Mouse (Mus musculus) myocyte (in vitro differentiated cells): ENCODE data around the gene Atf6. TPM values are rescaled to one million over a fixed set of nuclear protein-coding genes. Genes with fewer than 3 reads are reported as not detected.

Experiments
- H3K27me3 ChIP-seq: one replicate; pipeline ENCODE4 v1.6.1; 2011; ENCODE audit not compliant: control insufficient read depth, insufficient read depth, insufficient read length
- H3K36me3 ChIP-seq: one replicate; pipeline ENCODE4 v1.6.1; 2011; ENCODE audit not compliant: control insufficient read depth, insufficient read depth
- H3K4me2 ChIP-seq: one replicate; pipeline ENCODE4 v1.6.1; 2011; ENCODE audit warnings: low read depth, control low read depth
- H3K4me3 ChIP-seq: one replicate; pipeline ENCODE4 v1.5.1; 2011; ENCODE audit warnings: mild to moderate bottlenecking, control low read depth, moderate library complexity
- H3K79me2 ChIP-seq: one replicate; pipeline ENCODE4 v1.6.1; 2011; ENCODE audit not compliant: control insufficient read depth, insufficient read depth
- H3ac ChIP-seq: one replicate; pipeline ENCODE4 v1.6.1; 2011; ENCODE audit not compliant: control insufficient read depth, insufficient read length
- CEBPB ChIP-seq: IDR thresholded peaks from 2 replicates; pipeline ENCODE4 v1.6.1; 2011; ENCODE audit warnings: mild to moderate bottlenecking, moderate library complexity; ENCODE audit not compliant: poor library complexity, insufficient read depth, severe bottlenecking
- E2F4 ChIP-seq: IDR thresholded peaks from one replicate; pipeline ENCODE4 v1.6.1; 2011; ENCODE audit warnings: mild to moderate bottlenecking, control low read depth, moderate library complexity; ENCODE audit not compliant: insufficient read depth
- MAX ChIP-seq: IDR thresholded peaks from one replicate; pipeline ENCODE4 v1.6.1; 2011; ENCODE audit warnings: low read depth, mild to moderate bottlenecking, control low read depth
- MYOD1 ChIP-seq, 3 experiments: IDR thresholded peaks; one replicate each; pipeline ENCODE4 v1.6.1; 2011; ENCODE audit warnings: control low read depth in 2 of 3, low read depth in 2 of 3, mild to moderate bottlenecking in 2 of 3, moderate library complexity in 1 of 3; ENCODE audit not compliant: insufficient read length in 2 of 3, control insufficient read depth in 1 of 3
- MYOG ChIP-seq, 3 experiments: IDR thresholded peaks; one replicate each; pipeline ENCODE4 v1.6.1; 2011; ENCODE audit warnings: control low read depth in 2 of 3, low read depth in 2 of 3, mild to moderate bottlenecking in 2 of 3; ENCODE audit not compliant: insufficient read length in 2 of 3, control insufficient read depth in 1 of 3, insufficient read depth in 1 of 3
- POLR2A ChIP-seq: IDR thresholded peaks from one replicate; pipeline ENCODE4 v1.6.1; 2011; ENCODE audit warnings: low read depth, mild to moderate bottlenecking, control low read depth, moderate library complexity; ENCODE audit not compliant: insufficient read length
- POLR2AphosphoS2 ChIP-seq: IDR thresholded peaks from one replicate; pipeline ENCODE4 v1.6.1; 2011; ENCODE audit warnings: low read depth, control low read depth; ENCODE audit not compliant: insufficient read length
- REST ChIP-seq: IDR thresholded peaks from one replicate; pipeline ENCODE4 v1.6.1; 2011; ENCODE audit warnings: mild to moderate bottlenecking, control low read depth, moderate library complexity; ENCODE audit not compliant: insufficient read depth, insufficient read length
- SRF ChIP-seq: IDR thresholded peaks from one replicate; pipeline ENCODE4 v1.6.1; 2011; ENCODE audit warnings: low read depth; ENCODE audit not compliant: control insufficient read depth, insufficient read length
- TCF12 ChIP-seq: IDR thresholded peaks from one replicate; pipeline ENCODE4 v1.6.1; 2011; ENCODE audit warnings: mild to moderate bottlenecking, control low read depth; ENCODE audit not compliant: poor library complexity, insufficient read depth, severe bottlenecking
- TCF3 ChIP-seq: IDR thresholded peaks from one replicate; pipeline ENCODE4 v1.6.1; 2011; ENCODE audit warnings: low read depth, control low read depth; ENCODE audit not compliant: insufficient read length
- USF1 ChIP-seq: IDR thresholded peaks from one replicate; pipeline ENCODE4 v1.6.1; 2011; ENCODE audit warnings: low read depth, mild to moderate bottlenecking, control low read depth, moderate library complexity
- polyA plus RNA-seq: library from polyadenylated mRNA; unstranded; fragments of >200 nt; fragmentation: generic; extraction: Trizol; gene quantifications from one replicate; pipeline ENCODE4 v1.2.1, GENCODE M21; 2012; ENCODE audit warnings: missing spikeins

Atf6 gene
- polyA plus RNA-seq, 1 experiment: 40.2 TPM

DNA sequence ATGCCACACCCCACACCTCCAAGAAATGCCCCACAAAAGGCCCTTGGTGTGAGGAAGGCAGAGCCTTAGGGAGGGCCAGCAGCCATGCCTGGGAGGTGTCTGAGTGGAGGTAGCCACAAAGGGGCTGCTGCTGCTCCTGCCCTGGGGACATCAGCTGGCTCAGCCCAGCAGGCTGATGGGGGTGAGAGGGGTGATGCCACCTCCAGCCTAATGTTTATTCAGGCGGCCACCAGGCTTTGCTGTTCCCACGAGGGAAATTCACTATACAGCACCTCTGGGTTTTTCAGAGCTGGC, 210.4 kb downstream of the Atf6 start:
- peaks cover 10% of the 10 kb centered on the region for H3K36me3 ChIP-seq
- TF ChIP-seq MYOD1 (IDR thresholded peaks at IDR 0.05; ENCODE audit: control insufficient read depth in 1 of 3, insufficient read length in 2 of 3, low read depth in 2 of 3) (peak in 1 of 3 experiments; percentile 70), MYOG (IDR thresholded peaks at IDR 0.05; ENCODE audit: control insufficient read depth in 1 of 3, insufficient read depth in 1 of 3, insufficient read length in 2 of 3, low read depth in 2 of 3) (peak in 2 of 3 experiments; percentile 34 to 59), TCF3 (no peak)
- no peak overlapping the region for H3ac ChIP-seq
- no peaks in the 10 kb centered on the region for H3K27me3 ChIP-seq
- H3K79me2 ChIP-seq: no peaks in the 10 kb centered on the region
- H3K4me3 ChIP-seq: no peak overlapping the region
- H3K4me2 ChIP-seq: peak overlapping the region; percentile 48

DNA sequence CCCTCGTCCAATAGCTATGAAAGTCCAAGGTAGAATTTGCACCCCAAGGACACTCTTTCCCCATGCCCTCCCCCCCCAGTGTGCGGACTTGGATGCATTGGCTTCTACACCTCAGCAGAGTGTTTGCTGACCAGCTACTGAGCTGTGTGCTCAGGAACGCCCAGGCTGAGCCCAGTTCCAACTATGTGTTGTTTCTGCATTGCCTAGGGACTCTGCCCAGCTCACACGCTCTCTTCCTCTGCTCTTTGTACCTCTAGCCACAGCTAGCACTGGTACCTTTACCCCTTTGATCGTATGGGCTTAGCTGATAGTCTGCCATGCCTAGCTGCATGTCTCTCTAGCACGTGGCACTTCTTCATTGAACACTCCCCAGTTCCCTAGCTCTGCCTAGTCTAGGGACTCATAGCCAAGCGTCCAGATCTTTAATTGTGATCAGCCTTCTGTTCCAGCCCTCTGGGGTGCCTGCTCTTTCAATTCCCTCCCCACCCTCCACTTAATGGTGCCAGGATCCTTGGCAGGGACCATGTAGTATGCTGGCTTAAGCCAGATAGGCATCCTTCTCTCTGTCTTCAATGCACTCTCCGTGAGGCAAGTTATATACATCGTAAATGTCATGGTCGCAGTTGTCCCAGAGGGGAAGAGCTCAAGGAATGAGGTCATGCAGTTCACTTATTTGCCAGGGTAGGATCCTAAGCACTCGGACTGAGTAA, 210.9 kb downstream of the Atf6 start:
- no peaks in the 10 kb centered on the region for H3K27me3 ChIP-seq
- no peak overlapping the region for H3K4me3 ChIP-seq
- peak; percentile 4 for TF ChIP-seq TCF12
- no peak for TF ChIP-seq TCF3
- TF ChIP-seq MYOD1 (IDR thresholded peaks at IDR 0.05; ENCODE audit: control insufficient read depth in 1 of 3, insufficient read length in 2 of 3, low read depth in 2 of 3): peak in 2 of 3 experiments; percentile 48 to 65
- no peaks in the 10 kb centered on the region for H3K79me2 ChIP-seq
- peak overlapping the region; percentile 48 for H3K4me2 ChIP-seq
- no peak overlapping the region for H3ac ChIP-seq
- peaks cover 12% of the 10 kb centered on the region for H3K36me3 ChIP-seq

DNA sequence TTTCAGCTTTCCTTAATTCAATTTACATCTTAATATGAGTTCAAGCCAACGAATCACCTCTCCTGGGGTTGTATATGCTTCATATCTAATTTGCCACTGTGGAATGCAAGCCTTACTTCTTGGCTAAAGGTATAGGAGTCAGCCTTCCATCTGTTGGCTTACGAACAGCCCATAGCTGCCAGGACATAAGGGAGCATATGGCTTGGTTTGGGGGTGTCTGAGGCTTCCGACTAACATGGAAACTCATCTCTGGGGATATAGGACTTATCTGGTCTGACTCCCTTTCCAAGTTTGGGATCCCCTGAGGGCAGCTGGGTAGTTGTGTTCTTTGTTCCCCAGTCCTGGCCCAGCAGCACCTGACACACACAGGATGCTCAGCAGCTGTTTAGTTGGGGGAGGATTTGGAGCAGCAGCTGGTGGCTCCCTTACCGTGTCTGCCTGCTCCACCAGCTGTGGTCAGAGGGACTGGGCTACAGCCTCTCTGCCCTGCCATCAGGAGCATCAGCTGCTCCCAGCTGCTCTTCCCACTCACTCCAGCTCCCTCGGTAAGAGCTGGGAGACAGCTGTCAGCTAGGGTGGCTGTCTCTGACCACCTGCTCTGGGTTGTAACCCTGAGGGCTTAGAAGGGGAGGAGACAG, 212.2 kb downstream of the Atf6 start:
- H3ac ChIP-seq: no peak overlapping the region
- TF ChIP-seq E2F4: no peak
- no peak for TF ChIP-seq REST
- TF ChIP-seq MAX: no peak
- TF ChIP-seq POLR2A: no peak
- no peak for TF ChIP-seq CEBPB
- peak; percentile 98 for TF ChIP-seq TCF12
- no peak for TF ChIP-seq POLR2AphosphoS2
- TF ChIP-seq USF1: no peak
- peak; percentile 99 for TF ChIP-seq TCF3
- TF ChIP-seq MYOD1 (IDR thresholded peaks at IDR 0.05; ENCODE audit: control insufficient read depth in 1 of 3, insufficient read length in 2 of 3, low read depth in 2 of 3): peak; percentile 62 to 98 (median 96)
- TF ChIP-seq SRF: no peak
- TF ChIP-seq MYOG (IDR thresholded peaks at IDR 0.05; ENCODE audit: control insufficient read depth in 1 of 3, insufficient read depth in 1 of 3, insufficient read length in 2 of 3, low read depth in 2 of 3): peak; percentile 85 to 99 (median 97)
- H3K79me2 ChIP-seq: no peaks in the 10 kb centered on the region
- H3K27me3 ChIP-seq: no peaks in the 10 kb centered on the region
- H3K4me3 ChIP-seq: no peak overlapping the region
- H3K36me3 ChIP-seq: peaks cover 17% of the 10 kb centered on the region
- H3K4me2 ChIP-seq: no peak overlapping the region

Other genes with a start within 250 kb of the Atf6 start
- gene Olfml2b, start 223.2 kb downstream of the Atf6 start, polyA plus RNA-seq: 69.0 TPM
- 0.06 TPM for gene Gm26620, start 17.3 kb upstream of the Atf6 start, polyA plus RNA-seq
- gene Dusp12, start 17.8 kb upstream of the Atf6 start, polyA plus RNA-seq: 26.8 TPM
- 1.6 TPM for gene Fcrlb, start 45.2 kb upstream of the Atf6 start, polyA plus RNA-seq
- gene Fcrla, start 59.8 kb upstream of the Atf6 start, polyA plus RNA-seq: not detected
- 0.11 TPM for gene Fcgr2b, start 108.8 kb upstream of the Atf6 start, polyA plus RNA-seq
- 2.1 TPM for gene Fcgr4, start 151.1 kb upstream of the Atf6 start, polyA plus RNA-seq
- 0.05 TPM for gene Fcgr3, start 197.2 kb upstream of the Atf6 start, polyA plus RNA-seq
- 2.2 TPM for gene Cfap126, start 246.1 kb upstream of the Atf6 start, polyA plus RNA-seq